Mouse (Mus musculus): ENCODE results near the gene Msl1.

DNA sequence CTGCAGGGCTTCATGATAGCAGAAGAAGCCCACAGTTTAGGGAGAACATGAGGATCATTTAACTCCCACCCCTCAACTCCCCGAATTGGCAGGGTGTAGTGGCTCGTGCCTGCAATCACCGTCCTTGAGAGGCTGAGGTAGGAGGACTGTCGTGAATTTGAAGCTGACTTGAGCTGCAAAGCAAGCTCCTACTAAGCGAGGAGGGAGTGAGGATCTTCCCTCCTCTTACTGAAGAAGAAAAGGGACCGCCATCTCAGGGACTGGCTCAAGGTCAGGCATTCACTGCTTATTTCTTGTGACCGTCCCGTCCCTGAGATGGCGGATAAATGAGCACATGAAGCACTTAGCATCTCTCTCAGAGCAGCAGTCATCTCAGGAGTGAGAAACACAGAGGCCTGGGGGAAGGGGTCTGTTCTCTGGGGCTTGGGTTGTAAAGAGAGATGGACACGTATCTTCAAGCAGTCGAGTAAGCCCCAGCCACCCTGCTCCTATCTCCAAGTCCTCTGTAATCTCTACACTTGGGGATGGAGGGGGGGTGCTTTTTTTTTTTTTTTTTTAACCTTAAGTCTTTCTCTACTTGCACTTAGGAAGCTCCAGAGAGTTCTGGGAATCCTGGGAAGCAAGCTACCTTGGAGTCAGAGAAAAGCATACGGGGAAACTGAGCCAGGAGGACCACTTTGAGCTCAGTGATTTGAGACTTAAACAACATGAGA, 19.1 kb upstream of the Msl1 start:
- TF ChIP-seq POLR2A (IDR thresholded peaks at IDR 0.05; ENCODE audit: low read depth, low read length): no peak
- no peak for TF ChIP-seq CTCF (IDR thresholded peaks at IDR 0.05; ENCODE audit: extremely low read depth, insufficient read length, insufficient replicate concordance, low read depth, low read length)
